Mouse (Mus musculus): Measurements from ENCODE around the gene Iqgap2. TPM values are rescaled to one million over a fixed set of nuclear protein-coding genes. Genes with fewer than 3 reads are reported as not detected.
A peak's percentile ranks its signal among the peaks of the same experiment; 100 is the strongest.

Gene Iqgap2
- total RNA-seq, 2 experiments from 2014 or later, result 82.0 to 83.5 TPM

- DNase-seq (ENCODE audit: extremely low spot score in 1 of 2, low spot score in 1 of 2), result peak; percentile 46 to 73
These were observed 172.1 kb downstream of the Iqgap2 start for GRCm38 (mm10) chr13:95719320-95720232.

GRCm38 (mm10) chr13:95715356-95715755, 176.4 kb downstream of the Iqgap2 start:
- no peak for DNase-seq (ENCODE audit: extremely low spot score in 1 of 2, low spot score in 1 of 2)

GRCm38 (mm10) chr13:95714271-95714975, 177.3 kb downstream of the Iqgap2 start:
- DNase-seq (ENCODE audit: extremely low spot score in 1 of 2, low spot score in 1 of 2), result no peak

GRCm38 (mm10) chr13:95712570-95713268, 179.0 kb downstream of the Iqgap2 start:
- no peak for DNase-seq (ENCODE audit: extremely low spot score in 1 of 2, low spot score in 1 of 2)

DNA sequence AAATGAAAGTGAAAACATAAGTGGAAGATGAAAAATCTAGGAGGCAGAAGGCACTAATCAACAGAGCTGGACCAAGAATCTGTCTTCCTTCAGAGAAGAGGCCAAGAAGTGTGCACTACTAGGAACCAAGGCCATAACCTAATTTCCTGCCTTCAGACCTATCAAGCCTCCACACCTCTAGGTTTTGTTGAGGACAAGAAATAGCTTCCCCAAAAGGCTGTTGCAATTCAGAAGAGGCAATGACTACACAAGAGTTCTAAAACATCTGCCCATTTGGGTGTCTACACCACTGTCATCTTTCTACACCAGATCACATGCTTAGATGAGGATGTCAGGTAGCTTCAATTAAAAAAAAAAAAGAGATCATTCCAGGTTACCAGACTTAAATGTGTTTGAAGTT, 179.7 kb downstream of the Iqgap2 start:
- no peak for DNase-seq (ENCODE audit: extremely low spot score in 1 of 2, low spot score in 1 of 2)

- no peak for DNase-seq (ENCODE audit: extremely low spot score in 1 of 2, low spot score in 1 of 2)
These were observed 186.1 kb downstream of the Iqgap2 start for GRCm38 (mm10) chr13:95705589-95705988.

GRCm38 (mm10) chr13:95703376-95703775, 188.3 kb downstream of the Iqgap2 start:
- DNase-seq (ENCODE audit: extremely low spot score in 1 of 2, low spot score in 1 of 2), result no peak

DNA sequence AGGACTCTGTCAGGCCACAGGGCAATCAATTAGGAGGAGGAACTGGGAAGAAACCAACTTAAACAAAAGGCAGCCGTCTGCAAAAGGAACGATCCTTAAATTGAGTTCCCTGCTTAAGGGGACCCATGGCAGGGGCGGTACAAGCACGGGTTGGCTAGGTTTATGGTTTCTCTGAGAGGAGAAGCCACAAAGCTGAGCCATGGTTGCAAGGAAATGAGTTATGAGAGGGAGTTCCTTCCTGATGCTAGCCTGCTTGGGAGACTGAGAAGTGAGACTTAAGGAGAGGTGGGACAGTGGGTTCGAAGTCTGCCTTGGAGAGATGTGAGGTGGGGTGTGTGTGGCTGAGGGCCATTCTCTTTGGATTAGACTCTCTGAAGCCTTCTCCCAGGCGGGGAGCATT, 193.8 kb downstream of the Iqgap2 start:
- DNase-seq (ENCODE audit: extremely low spot score in 1 of 2, low spot score in 1 of 2), result no peak

- no peak for DNase-seq (ENCODE audit: extremely low spot score in 1 of 2, low spot score in 1 of 2)
These were observed 195.0 kb downstream of the Iqgap2 start, which contains the start of gene F2rl2 for GRCm38 (mm10) chr13:95696654-95697163. F2rl2 (plus strand) TSS chr13:95696853.

GRCm38 (mm10) chr13:95696120-95696653, 195.5 kb downstream of the Iqgap2 start:
- DNase-seq (ENCODE audit: extremely low spot score in 1 of 2, low spot score in 1 of 2), result no peak

DNA sequence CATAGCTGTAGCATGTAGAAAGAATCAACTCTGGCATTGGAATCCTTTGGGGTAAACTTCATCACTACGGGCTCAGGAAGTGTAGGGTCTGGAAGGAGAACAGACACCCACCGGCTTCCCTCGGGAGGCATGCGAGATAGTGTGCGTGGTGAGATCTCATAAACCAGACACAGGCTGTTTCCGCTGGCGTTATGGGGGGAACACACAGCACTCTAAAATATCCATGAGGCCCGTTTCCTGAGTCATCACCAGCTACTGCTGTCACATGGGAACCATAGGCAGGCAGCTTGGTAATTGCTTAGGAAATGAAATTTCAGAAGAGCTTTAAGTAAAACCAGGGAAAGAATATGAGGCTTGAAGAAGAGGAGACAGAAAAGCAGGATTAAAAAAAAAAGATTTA, 199.5 kb downstream of the Iqgap2 start:
- no peak for DNase-seq (ENCODE audit: extremely low spot score in 1 of 2, low spot score in 1 of 2)

- DNase-seq (ENCODE audit: extremely low spot score in 1 of 2, low spot score in 1 of 2), result no peak
These were observed 203.1 kb downstream of the Iqgap2 start for GRCm38 (mm10) chr13:95688576-95688975.

DNA sequence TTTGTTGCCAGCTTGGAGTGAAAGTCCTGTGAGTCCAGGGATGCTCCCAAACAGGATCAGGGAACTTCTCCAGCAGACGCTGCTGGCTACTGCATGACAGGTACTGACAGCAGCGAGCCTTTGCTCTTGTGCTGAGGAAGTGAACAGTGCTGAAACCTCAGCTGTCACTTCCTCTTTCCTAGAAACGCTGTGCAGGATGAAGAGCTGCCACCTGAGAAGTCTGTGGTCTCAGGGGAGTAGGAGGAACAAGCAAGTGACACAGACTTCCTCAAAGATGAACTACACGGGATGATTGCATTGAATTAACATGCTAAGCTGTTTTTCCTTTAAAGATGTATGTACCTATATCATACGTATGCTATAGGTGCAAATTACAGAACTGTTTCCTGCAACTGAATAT, 206.0 kb downstream of the Iqgap2 start:
- DNase-seq (ENCODE audit: extremely low spot score in 1 of 2, low spot score in 1 of 2), result no peak

- DNase-seq (ENCODE audit: extremely low spot score in 1 of 2, low spot score in 1 of 2), result no peak
These were observed 207.0 kb downstream of the Iqgap2 start for GRCm38 (mm10) chr13:95684656-95685244.

DNA sequence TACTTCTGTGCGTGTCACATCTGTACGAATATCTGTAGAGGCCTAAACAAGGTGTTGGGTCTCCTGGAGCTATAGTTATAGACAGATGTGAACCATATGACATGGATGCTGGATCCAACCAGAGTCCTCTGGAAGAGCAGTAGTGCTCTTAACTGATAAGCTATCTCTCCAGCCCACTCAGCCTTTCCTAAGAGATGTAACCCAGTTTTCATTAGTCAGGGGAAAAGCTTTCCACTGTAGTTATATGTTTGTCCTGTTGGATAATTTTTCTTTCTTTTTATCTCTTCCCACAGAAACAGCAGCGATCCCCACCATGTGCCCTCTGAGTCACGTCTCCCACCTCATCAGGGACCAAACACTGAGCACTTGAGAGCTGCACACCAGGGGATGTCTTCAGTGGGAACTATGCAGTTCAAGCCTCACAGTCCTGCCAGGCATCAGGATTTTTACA, 212.2 kb downstream of the Iqgap2 start:
- DNase-seq (ENCODE audit: extremely low spot score in 1 of 2, low spot score in 1 of 2), result no peak

- DNase-seq (ENCODE audit: extremely low spot score in 1 of 2, low spot score in 1 of 2), result no peak
These were observed 212.6 kb downstream of the Iqgap2 start for GRCm38 (mm10) chr13:95679078-95679477.

GRCm38 (mm10) chr13:95672372-95672771, 219.3 kb downstream of the Iqgap2 start:
- DNase-seq (ENCODE audit: extremely low spot score in 1 of 2, low spot score in 1 of 2), result no peak

GRCm38 (mm10) chr13:95671108-95671897, 220.4 kb downstream of the Iqgap2 start:
- DNase-seq (ENCODE audit: extremely low spot score in 1 of 2, low spot score in 1 of 2), result no peak

- no peak for DNase-seq (ENCODE audit: extremely low spot score in 1 of 2, low spot score in 1 of 2)
These were observed 221.2 kb downstream of the Iqgap2 start for GRCm38 (mm10) chr13:95670534-95670933.

All from layer of hippocampus, postnatal 25 days (tissue).